Mouse (Mus musculus) liver, adult 2 months (tissue): ENCODE results near the gene Mus81. TPM values are rescaled to one million over a fixed set of nuclear protein-coding genes. Genes with fewer than 3 reads are reported as not detected.
A peak's percentile ranks its signal among the peaks of the same experiment; 100 is the strongest.

Source experiments
- DNase-seq: peaks from one replicate; pipeline ENCODE4 v3.0.0-alpha.2; 2011; ENCODE audit warnings: low read depth, low spot score; ENCODE audit errors: extremely low read depth
- H3K27ac ChIP-seq: fragments of 200-500 bp; replicated peaks from 2 replicates; pipeline ENCODE4 v1.5.1; 2012; ENCODE audit warnings: low read depth, mild to moderate bottlenecking, control low read depth, inconsistent platforms, low read length; ENCODE audit not compliant: insufficient read depth
- H3K27me3 ChIP-seq: fragments of 200-500 bp; 2 replicates; pipeline ENCODE4 v1.6.1; 2012; ENCODE audit warnings: mild to moderate bottlenecking, moderate library complexity, low read length, inconsistent platforms; ENCODE audit not compliant: control insufficient read depth, insufficient read depth
- H3K36me3 ChIP-seq: fragments of 200-500 bp; 2 replicates; pipeline ENCODE4 v1.6.1; 2012; ENCODE audit warnings: low read length, inconsistent platforms; ENCODE audit not compliant: control insufficient read depth, insufficient read depth
- H3K4me1 ChIP-seq: fragments of 200-500 bp; 2 replicates; pipeline ENCODE4 v1.6.1; 2011; ENCODE audit warnings: low read length; ENCODE audit not compliant: control insufficient read depth, insufficient read depth
- H3K4me3 ChIP-seq: fragments of 200-500 bp; 2 replicates; pipeline ENCODE4 v1.5.1; 2011; ENCODE audit warnings: low read depth, mild to moderate bottlenecking, control low read depth, low read length, moderate library complexity; ENCODE audit not compliant: insufficient read depth
- H3K79me2 ChIP-seq: fragments of 200-500 bp; 2 replicates; pipeline ENCODE4 v1.6.1; 2012; ENCODE audit warnings: inconsistent platforms, mild to moderate bottlenecking, low read length, moderate library complexity; ENCODE audit not compliant: control insufficient read depth, insufficient read depth
- H3K9ac ChIP-seq: fragments of 200-500 bp; 2 replicates; pipeline ENCODE4 v1.6.1; 2012; ENCODE audit warnings: low read depth, mild to moderate bottlenecking, control low read depth, inconsistent platforms, low read length
- CTCF ChIP-seq: fragments of 200-500 bp; IDR thresholded peaks from 2 replicates; pipeline ENCODE4 v1.5.1; 2011; ENCODE audit warnings: low read depth, low read length, control low read depth
- POLR2A ChIP-seq: fragments of 200-500 bp; IDR thresholded peaks from 2 replicates; pipeline ENCODE4 v1.6.1; 2011; ENCODE audit warnings: low read length, control low read depth; ENCODE audit not compliant: insufficient read depth; ENCODE audit errors: extremely low read depth
- WGBS: fragments of 180-500 bp; shearing (Covaris S2); methylation state at CpG from one replicate; pipeline ENCODE4 v1.1.7; 2018; 5-methylcytosine and 5-hydroxymethylcytosine counted together
- polyA plus RNA-seq: library from polyadenylated mRNA; depleted of rRNA; stranded (reverse); fragments of >200 nt; gene quantifications from 2 replicates; pipeline ENCODE4 v1.2.3, GENCODE M21; 2012
- total RNA-seq: library from RNA; depleted of rRNA; stranded (reverse); fragments of >200 nt; gene quantifications from 2 replicates; pipeline ENCODE4 v1.2.3, GENCODE M21; 2014

The Mus81 gene
- total and polyA plus RNA-seq, 2 experiments, result 8.1 to 22.9 TPM

GRCm38 (mm10) chr19:5456241-5456921 is 31.8 kb downstream of the Mus81 start:
- H3K27me3 ChIP-seq, result no peaks in the 10 kb centered on the region
- no peak for DNase-seq
- H3K4me3 ChIP-seq, result peak overlapping the region; percentile 87
- peaks cover 8% of the 10 kb centered on the region for H3K4me1 ChIP-seq
- H3K79me2 ChIP-seq, result peaks cover 15% of the 10 kb centered on the region; the same call in 1 of the 2 replicates
- WGBS, result 16% methylated on average over 26 of the region's 26 CpGs
- peak overlapping the region; percentile 86 for H3K27ac ChIP-seq
- H3K9ac ChIP-seq, result peak overlapping the region; percentile 93
- no peaks in the 10 kb centered on the region for H3K36me3 ChIP-seq
- no peak for TF ChIP-seq CTCF

GRCm38 (mm10) chr19:5455568-5455967 is 32.6 kb downstream of the Mus81 start:
- H3K79me2 ChIP-seq, result peaks cover 11% of the 10 kb centered on the region; the same call in 1 of the 2 replicates
- DNase-seq, result no peak
- H3K27me3 ChIP-seq, result no peaks in the 10 kb centered on the region
- 53% methylated on average over 8 of the region's 8 CpGs for WGBS
- TF ChIP-seq POLR2A (no peak), CTCF (no peak)
- peak overlapping the region; percentile 26; the same call in 1 of the 2 replicates for H3K27ac ChIP-seq
- H3K4me3 ChIP-seq, result peak overlapping the region; percentile 2; the same call in 1 of the 2 replicates
- H3K9ac ChIP-seq, result no peak overlapping the region
- H3K4me1 ChIP-seq, result peaks cover 7% of the 10 kb centered on the region
- H3K36me3 ChIP-seq, result no peaks in the 10 kb centered on the region

- no peak for TF ChIP-seq POLR2A
- TF ChIP-seq CTCF, result no peak
- no peak for DNase-seq
- peaks cover 11% of the 10 kb centered on the region; the same call in 1 of the 2 replicates for H3K79me2 ChIP-seq
- H3K4me1 ChIP-seq, result peaks cover 7% of the 10 kb centered on the region
- H3K9ac ChIP-seq, result no peak overlapping the region
- WGBS, result 66% methylated on average over 12 of the region's 12 CpGs
- H3K36me3 ChIP-seq, result no peaks in the 10 kb centered on the region
- no peak overlapping the region for H3K27ac ChIP-seq
- no peaks in the 10 kb centered on the region for H3K27me3 ChIP-seq
- no peak overlapping the region for H3K4me3 ChIP-seq
Measured at GRCm38 (mm10) chr19:5455037-5455436, 33.2 kb downstream of the Mus81 start.

- DNase-seq, result no peak
- Histone ChIP-seq H3K27me3 (peaks cover 16% of the 10 kb centered on the region), H3K27ac (no peak overlapping the region), H3K4me3 (no peak overlapping the region), H3K79me2 (peaks cover 8% of the 10 kb centered on the region; the same call in 1 of the 2 replicates), H3K4me1 (peaks cover 7% of the 10 kb centered on the region), H3K9ac (no peak overlapping the region), H3K36me3 (no peaks in the 10 kb centered on the region)
- TF ChIP-seq CTCF (no peak), POLR2A (no peak)
- WGBS, result 74% methylated on average over 6 of the region's 6 CpGs
Measured at GRCm38 (mm10) chr19:5451766-5452165, 36.4 kb downstream of the Mus81 start.

GRCm38 (mm10) chr19:5449673-5450072 is 38.5 kb downstream of the Mus81 start:
- Histone ChIP-seq H3K79me2 (no peaks in the 10 kb centered on the region), H3K27ac (no peak overlapping the region), H3K27me3 (peaks cover 16% of the 10 kb centered on the region), H3K9ac (no peak overlapping the region), H3K4me1 (peaks cover 5% of the 10 kb centered on the region), H3K4me3 (no peak overlapping the region), H3K36me3 (no peaks in the 10 kb centered on the region)
- DNase-seq, result no peak
- 80% methylated on average over 3 of the region's 3 CpGs for WGBS
- TF ChIP-seq POLR2A, result no peak
- TF ChIP-seq CTCF, result no peak
